Mouse (Mus musculus) CD4-positive, CD25-positive, alpha-beta regulatory T cell, adult 9 weeks (primary cell): ENCODE data around the gene Wfdc5. TPM values are rescaled to one million over a fixed set of nuclear protein-coding genes. Genes with fewer than 3 reads are reported as not detected.

Source experiments
- polyA plus RNA-seq: library from polyadenylated mRNA; unstranded; fragments of 100-300 nt; shearing (Covaris generic); gene quantifications from one replicate; pipeline ENCODE4 v1.2.1, GENCODE M21; 2017

Wfdc5 gene
- polyA plus RNA-seq = not detected

GRCm38 (mm10) chr2:164182692-164183255 is at the start of gene Wfdc5:
Wfdc5 (minus strand) TSS chr2:164182742.

GRCm38 (mm10) chr2:164221522-164221921 is 39.0 kb upstream of the Wfdc5 start, which contains the start of gene Wfdc15b:
Wfdc15b (minus strand) TSS chr2:164221660.

GRCm38 (mm10) chr2:164199626-164200327 is 17.2 kb upstream of the Wfdc5 start, which contains the start of gene Wfdc15a:
Wfdc15a (minus strand) TSS chr2:164200130.

GRCm38 (mm10) chr2:164190576-164190975 is 8.0 kb upstream of the Wfdc5 start, which contains the start of gene Wfdc12:
Wfdc12 (minus strand) TSS chr2:164190608.

GRCm38 (mm10) chr2:164170902-164171301 is 11.6 kb downstream of the Wfdc5 start, which contains the start of gene Kcns1:
Kcns1 (minus strand) TSS chr2:164171113.

Other genes starting within 250 kb of the Wfdc5 start
- 59.6 TPM for gene Ywhab, start 187.8 kb downstream of the Wfdc5 start, polyA plus RNA-seq
- 1.7 TPM for gene Pabpc1l, start 157.3 kb downstream of the Wfdc5 start, polyA plus RNA-seq
- 314 TPM for gene Stk4, start 112.4 kb downstream of the Wfdc5 start, polyA plus RNA-seq
- gene Tomm34, start 111.6 kb downstream of the Wfdc5 start, polyA plus RNA-seq = 123 TPM
- gene Kcns1, start 11.6 kb downstream of the Wfdc5 start, polyA plus RNA-seq = not detected
- gene Wfdc12, start 7.9 kb upstream of the Wfdc5 start, polyA plus RNA-seq = not detected
- not detected for gene Wfdc15a, start 17.4 kb upstream of the Wfdc5 start, polyA plus RNA-seq
- not detected for gene Wfdc15b, start 38.9 kb upstream of the Wfdc5 start, polyA plus RNA-seq
- not detected for gene Svs2, start 55.7 kb upstream of the Wfdc5 start, polyA plus RNA-seq
- not detected for gene Svs3b, start 73.9 kb upstream of the Wfdc5 start, polyA plus RNA-seq
- not detected for gene Svs4, start 95.7 kb upstream of the Wfdc5 start, polyA plus RNA-seq
- not detected for gene Svs3a, start 106.5 kb upstream of the Wfdc5 start, polyA plus RNA-seq
- gene Svs6, start 134.0 kb upstream of the Wfdc5 start, polyA plus RNA-seq = not detected
- not detected for gene Svs5, start 150.0 kb upstream of the Wfdc5 start, polyA plus RNA-seq
- gene Slpi, start 206.4 kb upstream of the Wfdc5 start, polyA plus RNA-seq = 5.8 TPM
- gene Rbpjl, start 220.4 kb upstream of the Wfdc5 start, polyA plus RNA-seq = not detected
- not detected for gene Matn4, start 222.4 kb upstream of the Wfdc5 start, polyA plus RNA-seq